Mouse (Mus musculus): Measurements from ENCODE around the gene Spop. TPM values are rescaled to one million over a fixed set of nuclear protein-coding genes. Genes with fewer than 3 reads are reported as not detected.
"Not testable (repeated sequence)": the region's sequence is repeated elsewhere in the genome, so short reads cannot be mapped to it uniquely, and the experiment has no call there.

Gene Spop
- polyA plus RNA-seq, 1 experiment, result 20.4 TPM

GRCm38 (mm10) chr11:95397843-95398835, 15.7 kb upstream of the Spop start:
- TF ChIP-seq GATA1 (IDR thresholded peaks at IDR 0.05; ENCODE audit: borderline replicate concordance, low read length) (no peak), FLI1 (IDR thresholded peaks at IDR 0.05; ENCODE audit: low read length) (no peak)
- H3K4me3 ChIP-seq (replicated peaks), result no peak overlapping the region
- H3K4me1 ChIP-seq, result peaks cover 11% of the 10 kb centered on the region
- peaks cover 54% of the 10 kb centered on the region for H3K27me3 ChIP-seq (replicated peaks)
- H3K9me3 ChIP-seq, result no peaks in the 10 kb centered on the region
- peaks cover 9% of the 10 kb centered on the region for H3K36me3 ChIP-seq (replicated peaks; ENCODE audit: low read length)

GRCm38 (mm10) chr11:95399520-95400020, 14.3 kb upstream of the Spop start:
- H3K36me3 ChIP-seq (replicated peaks; ENCODE audit: low read length), result no peaks in the 10 kb centered on the region
- no peak for TF ChIP-seq FLI1 (IDR thresholded peaks at IDR 0.05; ENCODE audit: low read length)
- no peak for TF ChIP-seq GATA1 (IDR thresholded peaks at IDR 0.05; ENCODE audit: borderline replicate concordance, low read length)
- H3K4me3 ChIP-seq (replicated peaks), result no peak overlapping the region
- H3K27me3 ChIP-seq (replicated peaks), result peaks cover 63% of the 10 kb centered on the region
- H3K4me1 ChIP-seq, result peaks cover 21% of the 10 kb centered on the region
- H3K9me3 ChIP-seq, result no peaks in the 10 kb centered on the region

DNA sequence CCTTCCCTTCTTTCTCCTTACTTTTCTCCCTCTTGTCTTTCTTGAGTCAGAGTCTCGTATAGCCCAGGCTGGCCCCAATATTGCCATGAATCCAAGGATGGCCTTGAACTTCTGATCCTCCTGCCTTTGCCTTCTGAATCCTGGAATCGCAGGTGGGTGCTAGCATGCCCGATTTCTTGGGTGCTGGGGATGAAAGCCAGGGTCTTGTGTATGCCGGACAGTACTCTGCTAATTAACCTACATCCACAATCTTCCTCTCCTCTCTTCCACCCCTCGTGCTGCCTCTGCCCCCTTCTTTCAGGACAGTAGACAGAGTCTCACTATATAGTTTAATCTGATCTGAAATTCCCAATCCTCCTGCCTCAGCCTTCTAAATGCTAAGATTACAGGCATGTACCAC, 12.3 kb upstream of the Spop start:
- TF ChIP-seq FLI1 (IDR thresholded peaks at IDR 0.05; ENCODE audit: low read length) (no peak), GATA1 (IDR thresholded peaks at IDR 0.05; ENCODE audit: borderline replicate concordance, low read length) (no peak)
- Histone ChIP-seq H3K4me1 (peaks cover 21% of the 10 kb centered on the region), H3K9me3 (no peaks in the 10 kb centered on the region), H3K4me3 (replicated peaks) (no peak overlapping the region), H3K36me3 (replicated peaks; ENCODE audit: low read length) (no peaks in the 10 kb centered on the region), H3K27me3 (replicated peaks) (peaks cover 54% of the 10 kb centered on the region)

- TF ChIP-seq FLI1 (IDR thresholded peaks at IDR 0.05; ENCODE audit: low read length) (no peak), GATA1 (IDR thresholded peaks at IDR 0.05; ENCODE audit: borderline replicate concordance, low read length) (no peak)
- Histone ChIP-seq H3K4me1 (peaks cover 21% of the 10 kb centered on the region), H3K4me3 (replicated peaks) (no peak overlapping the region), H3K27me3 (replicated peaks) (peaks cover 51% of the 10 kb centered on the region), H3K9me3 (no peaks in the 10 kb centered on the region), H3K36me3 (replicated peaks; ENCODE audit: low read length) (no peaks in the 10 kb centered on the region)
Observed at GRCm38 (mm10) chr11:95402196-95402595, 11.7 kb upstream of the Spop start.

- Histone ChIP-seq H3K27me3 (replicated peaks) (peaks cover 51% of the 10 kb centered on the region), H3K4me1 (peaks cover 21% of the 10 kb centered on the region), H3K36me3 (replicated peaks; ENCODE audit: low read length) (no peaks in the 10 kb centered on the region), H3K9me3 (no peaks in the 10 kb centered on the region), H3K4me3 (replicated peaks) (no peak overlapping the region)
- TF ChIP-seq FLI1 (IDR thresholded peaks at IDR 0.05; ENCODE audit: low read length), result no peak
- no peak for TF ChIP-seq GATA1 (IDR thresholded peaks at IDR 0.05; ENCODE audit: borderline replicate concordance, low read length)
Observed at GRCm38 (mm10) chr11:95402658-95403101, 11.2 kb upstream of the Spop start.

DNA sequence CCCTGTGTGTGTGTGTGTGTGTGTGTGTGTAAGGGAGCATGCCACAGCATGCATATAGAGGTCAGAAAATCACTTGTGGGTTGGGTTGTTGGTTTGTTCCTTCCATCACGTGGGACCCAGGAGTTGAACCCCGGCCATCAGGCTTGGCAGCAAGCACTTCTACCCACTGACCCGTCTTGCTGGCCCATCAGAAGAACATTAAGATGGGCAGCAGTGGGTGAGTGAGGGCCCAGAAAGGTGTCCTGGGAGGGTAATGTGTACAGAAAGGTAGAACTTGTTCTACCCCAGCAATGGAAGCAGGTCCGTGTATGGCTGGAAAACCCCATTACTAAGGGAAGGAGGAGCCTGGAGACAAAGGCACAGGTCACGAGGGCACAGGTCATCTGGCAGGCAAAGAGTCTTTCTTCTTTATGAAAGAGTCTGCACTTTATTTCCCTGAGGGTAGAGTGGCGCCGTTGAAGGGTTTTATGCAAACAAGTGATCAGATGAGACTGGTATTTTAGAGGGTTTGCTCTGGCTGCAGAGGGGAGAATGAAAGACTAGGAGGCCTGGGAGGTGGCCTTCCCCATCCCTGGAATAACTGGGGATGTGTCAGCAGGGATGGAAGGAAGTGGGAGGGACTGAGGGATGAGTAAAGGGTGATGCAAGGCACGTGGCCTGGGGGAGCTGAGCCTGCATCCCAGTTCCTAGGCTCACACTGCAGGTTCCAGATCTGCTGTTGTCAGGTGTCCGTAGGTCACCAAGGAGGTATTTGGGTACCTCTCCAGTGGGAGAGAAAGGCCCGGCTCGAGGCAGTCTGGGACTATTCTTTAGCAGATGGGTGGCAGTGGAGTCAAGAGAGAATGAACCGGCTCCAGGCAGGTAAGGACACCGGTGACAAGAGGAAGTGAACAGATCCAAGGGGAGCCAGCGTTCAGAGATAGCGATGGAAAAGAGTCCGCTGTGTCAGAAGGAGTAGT, 10.2 kb upstream of the Spop start:
- Histone ChIP-seq H3K9me3 (no peaks in the 10 kb centered on the region), H3K4me1 (peaks cover 21% of the 10 kb centered on the region), H3K27me3 (replicated peaks) (peaks cover 44% of the 10 kb centered on the region)

DNA sequence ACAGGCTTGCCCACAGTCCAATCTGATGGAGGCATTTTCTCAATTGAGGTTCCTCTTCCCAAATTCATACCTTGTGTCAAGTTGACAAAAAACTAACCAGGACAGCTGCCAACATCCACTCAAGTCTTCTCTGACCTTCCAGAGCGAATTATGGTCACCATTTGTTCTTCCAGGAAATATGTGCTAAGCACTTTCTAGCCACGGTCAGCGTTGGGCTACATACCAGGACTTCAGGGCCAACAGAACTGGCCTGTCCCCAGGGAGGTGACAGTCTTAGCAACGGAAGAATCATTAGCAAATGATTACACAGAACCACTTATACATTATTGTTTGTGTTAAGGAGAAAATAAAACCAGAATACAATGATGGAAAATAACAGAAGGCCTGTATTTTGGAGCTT, 8.1 kb upstream of the Spop start:
- TF ChIP-seq GATA1 (IDR thresholded peaks at IDR 0.05; ENCODE audit: borderline replicate concordance, low read length), result no peak
- TF ChIP-seq FLI1 (IDR thresholded peaks at IDR 0.05; ENCODE audit: low read length), result no peak
- peaks cover 27% of the 10 kb centered on the region for H3K4me1 ChIP-seq
- H3K4me3 ChIP-seq (replicated peaks), result no peak overlapping the region
- no peaks in the 10 kb centered on the region for H3K9me3 ChIP-seq
- no peaks in the 10 kb centered on the region for H3K36me3 ChIP-seq (replicated peaks; ENCODE audit: low read length)
- H3K27me3 ChIP-seq (replicated peaks), result peaks cover 25% of the 10 kb centered on the region

More for the DNA sequence above, 10.2 kb upstream of the Spop start:
- Histone ChIP-seq H3K4me3 (replicated peaks) (peak overlapping the region; percentile 21), H3K36me3 (replicated peaks; ENCODE audit: low read length) (no peaks in the 10 kb centered on the region)
- no peak for TF ChIP-seq GATA1 (IDR thresholded peaks at IDR 0.05; ENCODE audit: borderline replicate concordance, low read length)
- no peak for TF ChIP-seq FLI1 (IDR thresholded peaks at IDR 0.05; ENCODE audit: low read length)

- H3K4me1 ChIP-seq, result peaks cover 27% of the 10 kb centered on the region
- peaks cover 19% of the 10 kb centered on the region for H3K27me3 ChIP-seq (replicated peaks)
- H3K9me3 ChIP-seq; H3K36me3 ChIP-seq (replicated peaks; ENCODE audit: low read length); H3K4me3 ChIP-seq (replicated peaks): not testable (repeated sequence)
Observed at GRCm38 (mm10) chr11:95406398-95406797, 7.5 kb upstream of the Spop start.

DNA sequence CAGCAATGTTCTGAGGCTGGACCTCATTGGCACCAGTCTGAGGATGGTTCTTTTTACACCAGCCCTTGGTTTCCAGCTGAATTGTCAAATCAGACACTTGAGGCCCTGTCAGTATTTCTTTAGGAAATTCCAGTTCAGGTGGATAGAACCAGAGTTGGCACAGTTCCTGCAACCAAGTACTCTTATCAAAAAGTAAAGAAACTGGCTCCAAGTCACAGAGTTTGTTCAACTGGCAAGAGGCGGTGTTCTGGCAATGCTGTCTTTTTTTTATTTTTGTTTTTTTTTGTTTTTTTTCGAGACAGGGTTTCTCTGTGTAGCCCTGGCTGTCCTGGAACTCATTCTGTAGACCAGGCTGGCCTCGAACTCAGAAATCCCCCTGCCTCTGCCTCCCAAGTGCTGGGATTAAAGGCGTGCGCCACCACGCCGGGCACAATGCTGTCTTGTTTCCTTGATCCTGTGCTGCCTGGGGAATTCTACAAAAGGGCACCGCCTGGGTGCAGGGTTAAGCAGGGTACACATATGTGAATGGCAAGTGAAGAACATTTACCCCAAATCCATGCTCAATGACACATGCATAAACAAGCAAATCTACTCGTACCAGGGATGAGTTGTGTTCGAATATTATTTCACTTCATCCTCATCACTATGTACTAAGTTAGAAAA, 4.3 kb upstream of the Spop start:
- H3K4me1 ChIP-seq, result peaks cover 20% of the 10 kb centered on the region
- no peak overlapping the region for H3K4me3 ChIP-seq (replicated peaks)
- TF ChIP-seq GATA1 (IDR thresholded peaks at IDR 0.05; ENCODE audit: borderline replicate concordance, low read length), result no peak
- TF ChIP-seq FLI1 (IDR thresholded peaks at IDR 0.05; ENCODE audit: low read length), result no peak
- no peaks in the 10 kb centered on the region for H3K36me3 ChIP-seq (replicated peaks; ENCODE audit: low read length)
- H3K27me3 ChIP-seq (replicated peaks), result peaks cover 2% of the 10 kb centered on the region
- H3K9me3 ChIP-seq, result no peaks in the 10 kb centered on the region

Measured in megakaryocyte, embryonic 14.5 days (primary cell).